In the genomic region with DNA sequence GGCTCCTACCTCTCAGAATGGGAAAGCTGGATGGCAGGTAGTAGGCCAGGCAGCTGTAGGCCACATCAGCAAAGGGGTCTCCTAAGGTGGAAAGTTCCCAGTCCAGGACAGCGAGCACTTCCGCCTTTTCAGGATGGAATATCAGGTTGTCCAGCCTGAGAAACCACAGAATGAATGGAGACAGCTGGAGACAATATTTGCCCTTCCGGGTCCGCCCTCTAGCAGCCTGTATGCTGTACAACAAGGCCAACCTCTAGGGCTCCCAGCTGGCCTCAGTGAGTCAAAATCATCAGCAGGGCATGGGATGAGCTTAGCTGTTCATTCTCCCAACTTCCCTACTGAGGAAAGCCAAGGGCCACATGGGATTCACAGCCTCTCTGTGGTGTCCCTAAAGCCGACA, we compare ENCODE assay signal across 30 mouse cellular contexts.
"Had no signal": no experiment of that assay in that cellular context is flagged by ENCODE, and none has a peak within 500 bp of the region (broad histone marks: within the 10 kb centered on the region; RNA-seq: fewer than 3 reads in every experiment).

No protein-coding gene starts in this region.

- H3K4me1 ChIP-seq: limb, embryonic 12.5 days; limb, embryonic 13.5 days; liver, embryonic 13.5 days; liver, embryonic 15.5 days; lung, embryonic 15.5 days; midbrain, embryonic 15.5 days; neural tube, embryonic 12.5 days had no signal

- ATAC-seq: lung, postnatal 0 days; midbrain, embryonic 13.5 days; midbrain, embryonic 15.5 days; midbrain, embryonic 16.5 days had no signal

- H3K4me3 ChIP-seq: left cerebral cortex, adult 2 months; limb, embryonic 10.5 days; limb, embryonic 12.5 days; limb, embryonic 13.5 days; limb, embryonic 15.5 days; liver, embryonic 13.5 days; liver, embryonic 15.5 days; lung, embryonic 15.5 days; megakaryocyte, embryonic 14.5 days; midbrain, embryonic 10.5 days; midbrain, embryonic 12.5 days; midbrain, embryonic 13.5 days; midbrain, embryonic 15.5 days; neural tube, embryonic 12.5 days had no signal

- DNase-seq: left cerebral cortex, postnatal 4 days; liver; liver, embryonic 13.5 days; lung, adult 18-20 months; lung, adult 2 months; lung, embryonic 14.5 days; lung, postnatal 10 days; lung, postnatal 14 days; lung, postnatal 36 days; lung, postnatal 4 days; midbrain, embryonic 14.5 days had no signal

- H3K27ac ChIP-seq: left cerebral cortex, adult 2 months; limb, embryonic 10.5 days; limb, embryonic 12.5 days; limb, embryonic 13.5 days; limb, embryonic 15.5 days; liver, embryonic 13.5 days; liver, embryonic 14.5 days; liver, embryonic 15.5 days; lung, embryonic 15.5 days; macrophage; midbrain, embryonic 10.5 days; midbrain, embryonic 12.5 days; midbrain, embryonic 13.5 days; midbrain, embryonic 15.5 days; neural tube, embryonic 12.5 days had no signal

- H3K4me2 ChIP-seq: limb, embryonic 12.5 days; limb, embryonic 13.5 days; limb, embryonic 15.5 days; liver, embryonic 11.5 days; liver, embryonic 13.5 days; liver, embryonic 15.5 days; lung, embryonic 14.5 days; lung, embryonic 15.5 days; midbrain, embryonic 11.5 days; midbrain, embryonic 12.5 days; midbrain, embryonic 13.5 days; midbrain, embryonic 15.5 days; neural tube, embryonic 12.5 days had no signal

- H3K36me3 ChIP-seq: limb, embryonic 10.5 days; limb, embryonic 12.5 days; limb, embryonic 13.5 days; limb, embryonic 15.5 days; liver, embryonic 13.5 days; liver, embryonic 15.5 days; lung, embryonic 15.5 days; midbrain, embryonic 10.5 days; midbrain, embryonic 12.5 days; midbrain, embryonic 13.5 days; midbrain, embryonic 15.5 days; neural tube, embryonic 12.5 days had no signal

- H3K27me3 ChIP-seq: limb, embryonic 12.5 days; limb, embryonic 13.5 days; limb, embryonic 15.5 days; liver, embryonic 13.5 days; liver, embryonic 15.5 days; lung, embryonic 15.5 days; midbrain, embryonic 12.5 days; midbrain, embryonic 13.5 days; midbrain, embryonic 15.5 days; neural tube, embryonic 12.5 days had no signal

- H3K9me3 ChIP-seq: limb, embryonic 10.5 days; limb, embryonic 12.5 days; limb, embryonic 13.5 days; limb, embryonic 15.5 days; liver, embryonic 13.5 days; liver, embryonic 15.5 days; lung, embryonic 15.5 days; megakaryocyte, embryonic 14.5 days; midbrain, embryonic 10.5 days; midbrain, embryonic 12.5 days; midbrain, embryonic 13.5 days; midbrain, embryonic 15.5 days; neural tube, embryonic 12.5 days had no signal

- H3K9ac ChIP-seq: limb, embryonic 12.5 days; limb, embryonic 13.5 days; limb, embryonic 15.5 days; liver, embryonic 13.5 days; liver, embryonic 14.5 days; liver, embryonic 15.5 days; lung, embryonic 14.5 days; lung, embryonic 15.5 days; midbrain, embryonic 12.5 days; midbrain, embryonic 13.5 days; midbrain, embryonic 15.5 days; neural tube, embryonic 12.5 days had no signal
